Mouse (Mus musculus): ENCODE measurements around the gene Btbd35f22.
"Not testable (repeated sequence)": the region's sequence is repeated elsewhere in the genome, so short reads cannot be mapped to it uniquely, and the experiment has no call there.

Btbd35f22 gene

DNA sequence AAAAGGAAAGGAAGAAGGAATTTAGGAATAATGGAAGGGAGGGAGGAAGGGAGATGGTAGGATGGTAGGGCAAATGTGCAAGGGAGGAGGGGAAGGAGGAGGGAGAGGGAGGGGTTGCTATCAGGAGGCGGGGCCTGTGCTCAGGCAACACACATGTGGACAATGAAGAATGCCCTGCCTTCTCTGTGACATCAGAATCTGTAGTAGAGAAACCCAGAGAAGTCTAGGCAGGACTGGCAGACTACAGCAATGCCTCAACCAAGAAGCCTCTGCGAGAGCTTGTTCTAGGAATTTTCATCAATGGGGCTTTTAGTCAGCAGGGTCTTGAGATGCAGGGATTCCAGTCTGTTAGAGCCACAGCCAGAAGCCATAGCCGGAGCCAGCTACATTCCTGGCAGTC is at the start of gene Btbd35f22:
Gene Btbd35f22, plus strand, starts transcription at position 301 of the 400 bp plus-strand sequence.
- DNase-seq (ENCODE audit: low spot score in 2 of 2) = not testable (repeated sequence)
